Mouse (Mus musculus): Measurements from ENCODE around the gene Phf7. TPM values are rescaled to one million over a fixed set of nuclear protein-coding genes. Genes with fewer than 3 reads are reported as not detected.

The Phf7 gene
- polyA plus RNA-seq, 1 experiment = 2.3 TPM

DNA sequence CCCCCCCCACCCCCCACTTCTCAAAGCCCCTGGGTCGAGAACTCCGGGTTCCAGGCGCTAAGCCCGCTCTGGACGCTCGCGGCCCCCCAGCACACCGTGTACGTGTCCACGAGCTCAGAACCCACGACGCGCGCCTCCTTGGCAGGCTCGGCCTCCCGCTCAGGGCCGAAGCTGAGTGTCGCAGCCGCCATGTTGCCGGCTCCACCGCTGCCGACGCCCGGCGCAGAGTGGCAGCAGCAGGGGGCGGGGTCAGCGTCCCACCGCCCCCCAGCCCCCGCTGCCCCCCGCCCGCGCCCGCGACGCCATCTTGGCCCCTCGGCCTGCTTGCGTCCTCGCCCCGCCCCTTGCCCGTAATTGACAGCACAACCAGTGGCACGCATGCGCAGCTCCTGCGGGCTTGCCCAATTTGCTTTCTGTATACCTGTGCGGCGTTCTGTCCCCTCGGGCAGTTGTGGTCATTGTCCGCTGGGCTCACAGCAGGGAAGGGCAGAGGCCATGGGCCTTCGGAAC lies 44.6 kb downstream of the Phf7 start:
- H3K36me3 ChIP-seq (ENCODE audit: control insufficient read depth, insufficient read depth, low read length) = peaks cover 15% of the 10 kb centered on the region
- WGBS = under 1% methylated on average over 46 of the region's 48 CpGs
- TF ChIP-seq CTCF (IDR thresholded peaks at IDR 0.05; ENCODE audit: extremely low read depth, insufficient read length, insufficient replicate concordance, low read depth, low read length) (no peak), POLR2A (IDR thresholded peaks at IDR 0.05; ENCODE audit: low read depth, low read length) (peak; percentile 50; the same call in 1 of the 2 replicates)

GRCm38 (mm10) chr14:31205562-31206467 lies 45.3 kb downstream of the Phf7 start:
- Histone ChIP-seq H3K27me3 (ENCODE audit: control insufficient read depth, insufficient read depth, low read length) (no peaks in the 10 kb centered on the region), H3K27ac (ENCODE audit: insufficient read depth, low read depth, low read length) (peak overlapping the region; percentile 68), H3K4me1 (ENCODE audit: control insufficient read depth, insufficient read depth, insufficient read length, low read length) (peaks cover 13% of the 10 kb centered on the region; the same call in 1 of the 2 replicates), H3K36me3 (ENCODE audit: control insufficient read depth, insufficient read depth, low read length) (peaks cover 17% of the 10 kb centered on the region), H3K4me3 (ENCODE audit: low read depth, low read length) (peak overlapping the region; percentile 98)
- TF ChIP-seq POLR2A (IDR thresholded peaks at IDR 0.05; ENCODE audit: low read depth, low read length) = no peak; the same call in 1 of the 2 replicates
- TF ChIP-seq CTCF (IDR thresholded peaks at IDR 0.05; ENCODE audit: extremely low read depth, insufficient read length, insufficient replicate concordance, low read depth, low read length) = no peak
- under 1% methylated on average over 39 of the region's 39 CpGs for WGBS

More for the DNA sequence above, 44.6 kb downstream of the Phf7 start:
- peak overlapping the region; percentile 98 for H3K4me3 ChIP-seq (ENCODE audit: low read depth, low read length)
- no peaks in the 10 kb centered on the region for H3K27me3 ChIP-seq (ENCODE audit: control insufficient read depth, insufficient read depth, low read length)
- peaks cover 13% of the 10 kb centered on the region; the same call in 1 of the 2 replicates for H3K4me1 ChIP-seq (ENCODE audit: control insufficient read depth, insufficient read depth, insufficient read length, low read length)
- H3K27ac ChIP-seq (ENCODE audit: insufficient read depth, low read depth, low read length) = peak overlapping the region; percentile 68

- TF ChIP-seq POLR2A (IDR thresholded peaks at IDR 0.05; ENCODE audit: low read depth, low read length) (no peak), CTCF (IDR thresholded peaks at IDR 0.05; ENCODE audit: extremely low read depth, insufficient read length, insufficient replicate concordance, low read depth, low read length) (no peak)
- peaks cover 13% of the 10 kb centered on the region; the same call in 1 of the 2 replicates for H3K4me1 ChIP-seq (ENCODE audit: control insufficient read depth, insufficient read depth, insufficient read length, low read length)
- H3K27me3 ChIP-seq (ENCODE audit: control insufficient read depth, insufficient read depth, low read length) = no peaks in the 10 kb centered on the region
- peaks cover 22% of the 10 kb centered on the region for H3K36me3 ChIP-seq (ENCODE audit: control insufficient read depth, insufficient read depth, low read length)
- H3K4me3 ChIP-seq (ENCODE audit: low read depth, low read length) = peak overlapping the region; percentile 98
- 19% methylated on average over 8 of the region's 8 CpGs for WGBS
- no peak overlapping the region for H3K27ac ChIP-seq (ENCODE audit: insufficient read depth, low read depth, low read length)
These were observed 45.9 kb downstream of the Phf7 start for GRCm38 (mm10) chr14:31205244-31205561.

GRCm38 (mm10) chr14:31204844-31205243 lies 46.3 kb downstream of the Phf7 start:
- Histone ChIP-seq H3K27me3 (ENCODE audit: control insufficient read depth, insufficient read depth, low read length) (no peaks in the 10 kb centered on the region), H3K27ac (ENCODE audit: insufficient read depth, low read depth, low read length) (no peak overlapping the region), H3K4me1 (ENCODE audit: control insufficient read depth, insufficient read depth, insufficient read length, low read length) (peaks cover 13% of the 10 kb centered on the region; the same call in 1 of the 2 replicates), H3K4me3 (ENCODE audit: low read depth, low read length) (no peak overlapping the region), H3K36me3 (ENCODE audit: control insufficient read depth, insufficient read depth, low read length) (peaks cover 23% of the 10 kb centered on the region)
- WGBS = 52% methylated on average over 4 of the region's 4 CpGs
- TF ChIP-seq CTCF (IDR thresholded peaks at IDR 0.05; ENCODE audit: extremely low read depth, insufficient read length, insufficient replicate concordance, low read depth, low read length) (no peak), POLR2A (IDR thresholded peaks at IDR 0.05; ENCODE audit: low read depth, low read length) (no peak)

DNA sequence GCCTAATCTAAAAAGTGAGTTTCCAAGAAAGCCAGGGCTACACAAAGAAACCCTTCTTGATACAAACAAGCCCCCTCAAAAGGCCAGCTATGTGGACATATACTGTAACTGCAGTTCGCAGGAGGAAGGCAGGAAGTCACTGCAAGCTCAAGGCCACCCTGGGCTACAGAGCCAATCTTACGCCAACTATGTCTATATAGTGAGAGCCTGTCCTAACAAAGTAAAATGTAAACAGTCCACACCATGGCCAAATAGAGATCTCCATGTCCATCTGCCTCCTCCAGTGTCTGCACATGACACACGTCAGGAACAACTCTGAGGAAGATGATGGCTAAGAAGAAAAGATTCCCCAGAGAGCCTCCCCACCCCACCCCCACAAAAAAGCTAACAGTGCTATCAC lies 51.1 kb downstream of the Phf7 start:
- H3K27ac ChIP-seq (ENCODE audit: insufficient read depth, low read depth, low read length) = no peak overlapping the region
- 83% methylated on average over 3 of the region's 3 CpGs for WGBS
- H3K4me1 ChIP-seq (ENCODE audit: control insufficient read depth, insufficient read depth, insufficient read length, low read length) = peaks cover 5% of the 10 kb centered on the region
- peaks cover 26% of the 10 kb centered on the region for H3K36me3 ChIP-seq (ENCODE audit: control insufficient read depth, insufficient read depth, low read length)
- H3K27me3 ChIP-seq (ENCODE audit: control insufficient read depth, insufficient read depth, low read length) = no peaks in the 10 kb centered on the region
- no peak overlapping the region for H3K4me3 ChIP-seq (ENCODE audit: low read depth, low read length)
- TF ChIP-seq CTCF (IDR thresholded peaks at IDR 0.05; ENCODE audit: extremely low read depth, insufficient read length, insufficient replicate concordance, low read depth, low read length) = no peak
- no peak for TF ChIP-seq POLR2A (IDR thresholded peaks at IDR 0.05; ENCODE audit: low read depth, low read length)

GRCm38 (mm10) chr14:31199599-31199998 lies 51.5 kb downstream of the Phf7 start:
- 88% methylated on average over 7 of the region's 7 CpGs for WGBS
- TF ChIP-seq CTCF (IDR thresholded peaks at IDR 0.05; ENCODE audit: extremely low read depth, insufficient read length, insufficient replicate concordance, low read depth, low read length) (no peak), POLR2A (IDR thresholded peaks at IDR 0.05; ENCODE audit: low read depth, low read length) (no peak)
- H3K36me3 ChIP-seq (ENCODE audit: control insufficient read depth, insufficient read depth, low read length) = peaks cover 29% of the 10 kb centered on the region
- H3K27me3 ChIP-seq (ENCODE audit: control insufficient read depth, insufficient read depth, low read length) = no peaks in the 10 kb centered on the region
- H3K27ac ChIP-seq (ENCODE audit: insufficient read depth, low read depth, low read length) = no peak overlapping the region
- peaks cover 6% of the 10 kb centered on the region for H3K4me1 ChIP-seq (ENCODE audit: control insufficient read depth, insufficient read depth, insufficient read length, low read length)
- no peak overlapping the region for H3K4me3 ChIP-seq (ENCODE audit: low read depth, low read length)
